Comparison of ENCODE assay signal across 15 mouse cellular contexts in the genomic region with DNA sequence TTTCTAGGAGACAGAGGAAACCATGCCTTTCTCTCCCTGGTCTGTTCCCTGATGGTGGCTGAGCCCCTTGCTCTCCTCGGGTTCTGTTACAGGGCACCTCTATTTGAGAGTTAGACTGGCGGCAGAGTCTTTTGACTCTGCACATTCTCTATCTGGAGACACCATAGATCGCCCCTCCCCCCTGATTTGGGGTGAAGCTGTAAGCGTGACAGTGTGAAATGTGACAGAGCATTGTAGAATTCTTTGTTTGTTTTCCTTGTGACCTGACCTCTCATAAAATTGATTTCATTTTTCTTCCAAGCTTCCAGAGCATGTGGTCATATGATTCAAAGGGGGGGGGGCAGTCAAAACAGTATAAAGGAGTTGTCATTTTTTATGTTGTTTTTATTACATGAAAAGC.
DNase-seq lines count a peak whose midpoint lies in the region; ATAC-seq and TF ChIP-seq lines count a peak whose summit lies in the region.
"Had no signal": no experiment of that assay in that cellular context is flagged by ENCODE, and none has a peak within 500 bp of the region (broad histone marks: within the 10 kb centered on the region; RNA-seq: fewer than 3 reads in every experiment).

No protein-coding gene starts in this region.

- TF ChIP-seq CTCF in brain, embryonic 14.5 days (IDR thresholded peaks at IDR 0.05; ENCODE audit: borderline replicate concordance, extremely low read depth, insufficient read depth, insufficient read length), result no peak

- no peaks in the 10 kb centered on the region for H3K9me3 ChIP-seq in heart, embryonic 16.5 days (replicated peaks; ENCODE audit: control insufficient read depth, low read length)
- no peaks in the 10 kb centered on the region for H3K9me3 ChIP-seq in lung, embryonic 16.5 days (ENCODE audit: control insufficient read depth, low read length)
- no peaks in the 10 kb centered on the region for H3K9me3 ChIP-seq in embryonic facial prominence, embryonic 11.5 days (replicated peaks; ENCODE audit: control insufficient read depth, low read length)
- H3K9me3 ChIP-seq: hindbrain, embryonic 10.5 days; limb, embryonic 13.5 days; lung, embryonic 15.5 days had no signal

- TF ChIP-seq POLR2A in brain, embryonic 14.5 days (IDR thresholded peaks at IDR 0.05; ENCODE audit: borderline replicate concordance, extremely low read depth, insufficient read depth, insufficient read length, poor library complexity, severe bottlenecking), result no peak

- H3K4me1 ChIP-seq in heart, embryonic 16.5 days (ENCODE audit: control insufficient read depth, insufficient read depth, low read length), result peaks cover 16% of the 10 kb centered on the region
- peaks cover 5% of the 10 kb centered on the region; the same call in 1 of the 2 replicates for H3K4me1 ChIP-seq in lung, embryonic 16.5 days (replicated peaks; ENCODE audit: control insufficient read depth, insufficient read depth, low read length)
- no peaks in the 10 kb centered on the region for H3K4me1 ChIP-seq in embryonic facial prominence, embryonic 11.5 days (ENCODE audit: control insufficient read depth, insufficient read depth, low read length)
- H3K4me1 ChIP-seq: lung, embryonic 15.5 days had no signal

- peak; percentile 50; the same call in 1 of the 2 replicates for ATAC-seq in heart, embryonic 16.5 days (replicated peaks; ENCODE audit: extremely low read depth, insufficient read depth, low FRiP score)
- ATAC-seq in lung, embryonic 16.5 days (ENCODE audit: low read depth), result no peak
- ATAC-seq in embryonic facial prominence, embryonic 11.5 days (replicated peaks; ENCODE audit: insufficient number of reproducible peaks, low FRiP score, low TSS enrichment, low read depth), result no peak
- ATAC-seq: activated CD4-positive, CD25-positive, alpha-beta regulatory T cell, adult 4 months; CD4-positive, CD25-positive, alpha-beta regulatory T cell, adult 4 months; forebrain, embryonic 16.5 days; intestine, embryonic 16.5 days had no signal

- no peaks in the 10 kb centered on the region for H3K36me3 ChIP-seq in heart, embryonic 16.5 days (ENCODE audit: control insufficient read depth, insufficient read depth)
- H3K36me3 ChIP-seq in lung, embryonic 16.5 days (ENCODE audit: control insufficient read depth, insufficient read depth, low read length), result no peaks in the 10 kb centered on the region
- no peaks in the 10 kb centered on the region for H3K36me3 ChIP-seq in embryonic facial prominence, embryonic 11.5 days (replicated peaks; ENCODE audit: control insufficient read depth, insufficient read depth, low read depth, low read length)
- H3K36me3 ChIP-seq: hindbrain, embryonic 10.5 days; limb, embryonic 13.5 days; lung, embryonic 15.5 days had no signal

- intact Hi-C loops in heart, postnatal 25 days (cut with DNase I), result no loop called here

- H3K27ac ChIP-seq in heart, embryonic 16.5 days (ENCODE audit: low read length), result peak overlapping the region; percentile 86
- peak overlapping the region; percentile 49; the same call in 1 of the 2 replicates for H3K27ac ChIP-seq in lung, embryonic 16.5 days (ENCODE audit: low read length)
- H3K27ac ChIP-seq in embryonic facial prominence, embryonic 11.5 days (replicated peaks; ENCODE audit: low read depth, low read length), result no peak overlapping the region
- H3K27ac ChIP-seq: hindbrain, embryonic 10.5 days; limb, embryonic 13.5 days had no signal

- no peak overlapping the region for H3K4me3 ChIP-seq in heart, embryonic 16.5 days (ENCODE audit: low read length)
- H3K4me3 ChIP-seq in lung, embryonic 16.5 days (ENCODE audit: low read length), result no peak overlapping the region
- H3K4me3 ChIP-seq in embryonic facial prominence, embryonic 11.5 days (ENCODE audit: low read depth, low read length), result no peak overlapping the region
- H3K4me3 ChIP-seq: hindbrain, embryonic 10.5 days; limb, embryonic 13.5 days; lung, embryonic 15.5 days had no signal

- WGBS in heart, embryonic 16.5 days, result 27% methylated on average over 4 of the region's 4 CpGs
- 25% methylated on average over 4 of the region's 4 CpGs for WGBS in lung, embryonic 16.5 days
- WGBS in embryonic facial prominence, embryonic 11.5 days, result 44% methylated on average over 4 of the region's 4 CpGs

- no peak for DNase-seq in heart, postnatal 25 days (ENCODE audit: low spot score)
- DNase-seq in lung, postnatal 36 days, result no peak
- DNase-seq in brain, embryonic 14.5 days (ENCODE audit: low read depth), result peak; percentile 35
- peak; percentile 47 for DNase-seq in embryonic facial prominence, embryonic 11.5 days (ENCODE audit: low spot score)
- no peak for DNase-seq in cerebellum, adult 9-11 months
- DNase-seq: cerebellum, adult 2 months had no signal

- no peak overlapping the region for H3K4me2 ChIP-seq in heart, embryonic 16.5 days (ENCODE audit: low read depth, low read length)
- H3K4me2 ChIP-seq in lung, embryonic 16.5 days (ENCODE audit: low read depth, low read length), result no peak overlapping the region
- no peak overlapping the region for H3K4me2 ChIP-seq in embryonic facial prominence, embryonic 11.5 days (ENCODE audit: low read depth, low read length)
- H3K4me2 ChIP-seq: limb, embryonic 13.5 days; lung, embryonic 15.5 days had no signal

- no peaks in the 10 kb centered on the region for H3K27me3 ChIP-seq in heart, embryonic 16.5 days (ENCODE audit: control insufficient read depth, insufficient read depth, low read length)
- no peaks in the 10 kb centered on the region for H3K27me3 ChIP-seq in lung, embryonic 16.5 days (ENCODE audit: control insufficient read depth, insufficient read depth, low read depth, low read length)
- no peaks in the 10 kb centered on the region for H3K27me3 ChIP-seq in embryonic facial prominence, embryonic 11.5 days (ENCODE audit: control insufficient read depth, insufficient read depth, low read length)
- H3K27me3 ChIP-seq: limb, embryonic 13.5 days; lung, embryonic 15.5 days had no signal

- no peak overlapping the region for H3K9ac ChIP-seq in heart, embryonic 16.5 days (ENCODE audit: low read length)
- no peak overlapping the region for H3K9ac ChIP-seq in lung, embryonic 16.5 days (ENCODE audit: low read length)
- no peak overlapping the region for H3K9ac ChIP-seq in embryonic facial prominence, embryonic 11.5 days (replicated peaks; ENCODE audit: low read length)
- H3K9ac ChIP-seq: limb, embryonic 13.5 days; lung, embryonic 15.5 days had no signal

Comparison
In these comparisons a context has a peak if more than half of its experiments do, and no peak if none do; other contexts are left out.
1. DNase-seq: peak in brain, embryonic 14.5 days (single experiment) and embryonic facial prominence, embryonic 11.5 days (single experiment); none in heart, postnatal 25 days (single experiment), lung, postnatal 36 days (single experiment) and cerebellum, adult 9-11 months (single experiment).